Mouse (Mus musculus) embryonic facial prominence, embryonic 12.5 days (tissue): ENCODE measurements around the gene Ache. TPM values are rescaled to one million over a fixed set of nuclear protein-coding genes. Genes with fewer than 3 reads are reported as not detected.

ENCODE experiments used
- ATAC-seq: fragments of 200-750 bp; cut with Nextera tagmentation; 2 replicates; pipeline ENCODE4 v1.8.0; 2017; ENCODE audit not compliant: insufficient number of reproducible peaks, insufficient read depth, low FRiP score, low TSS enrichment
- H3K27ac ChIP-seq: fragments of 300-500 bp; sonication (generic); 2 replicates; pipeline ENCODE4 v1.5.1; 2016; ENCODE audit warnings: mild to moderate bottlenecking
- H3K27me3 ChIP-seq: fragments of 300-500 bp; sonication (generic); 2 replicates; pipeline ENCODE4 v1.6.1; 2016; ENCODE audit warnings: mild to moderate bottlenecking, moderate library complexity
- H3K36me3 ChIP-seq: fragments of 300-500 bp; sonication (generic); 2 replicates; pipeline ENCODE4 v1.6.1; 2016; ENCODE audit warnings: mild to moderate bottlenecking
- H3K4me1 ChIP-seq: fragments of 300-500 bp; sonication (generic); 2 replicates; pipeline ENCODE4 v1.6.1; 2016
- H3K4me2 ChIP-seq: fragments of 300-500 bp; sonication (generic); replicated peaks from 2 replicates; pipeline ENCODE4 v1.6.1; 2016; ENCODE audit warnings: mild to moderate bottlenecking, moderate library complexity
- H3K4me3 ChIP-seq: fragments of 300-500 bp; sonication (generic); 2 replicates; pipeline ENCODE4 v1.5.1; 2016; ENCODE audit warnings: mild to moderate bottlenecking
- H3K9ac ChIP-seq: fragments of 300-500 bp; sonication (generic); 2 replicates; pipeline ENCODE4 v1.6.1; 2016; ENCODE audit warnings: mild to moderate bottlenecking, moderate library complexity
- H3K9me3 ChIP-seq: fragments of 300-500 bp; sonication (generic); 2 replicates; pipeline ENCODE4 v1.6.1; 2016; ENCODE audit warnings: mild to moderate bottlenecking, moderate library complexity
- WGBS: fragments of 180-500 bp; shearing (Covaris S2); methylation state at CpG from one replicate; pipeline ENCODE4 v1.1.7; 2016; 5-methylcytosine and 5-hydroxymethylcytosine counted together
- polyA plus RNA-seq: library from polyadenylated mRNA; unstranded; fragments of >200 nt; fragmentation: Nextera tagmentation; extraction: Ambion mirVana; gene quantifications from 2 replicates; pipeline ENCODE4 v1.2.1, GENCODE M21; 2016

Gene Ache
- polyA plus RNA-seq, 1 experiment from 2014 or later: 7.1 TPM

GRCm38 (mm10) chr5:137314193-137315083 is 27.1 kb downstream of the Ache start, which contains the start of gene Trip6:
Gene Trip6, minus strand, starts transcription at chr5:137314404.
- H3K36me3 ChIP-seq: peaks cover 34% of the 10 kb centered on the region
- H3K4me2 ChIP-seq: peak within 1 kb of the TSS; percentile 85
- WGBS: 14% methylated on average over 30 of the region's 30 CpGs
- H3K4me1 ChIP-seq: peaks cover 32% of the 10 kb centered on the region
- H3K4me3 ChIP-seq: peak within 1 kb of the TSS; percentile 72
- ATAC-seq: peak; percentile 94
- H3K27me3 ChIP-seq: no peaks in the 10 kb centered on the region
- H3K9ac ChIP-seq: peak within 1 kb of the TSS; percentile 91
- peak within 1 kb of the TSS; percentile 96 for H3K27ac ChIP-seq
- H3K9me3 ChIP-seq: no peaks in the 10 kb centered on the region

GRCm38 (mm10) chr5:137315084-137315903 is 28.0 kb downstream of the Ache start:
- ATAC-seq: no peak
- Histone ChIP-seq H3K36me3 (peaks cover 32% of the 10 kb centered on the region), H3K9ac (peak overlapping the region; percentile 91; the same call in 1 of the 2 replicates), H3K4me2 (peak overlapping the region; percentile 85), H3K27ac (peak overlapping the region; percentile 96), H3K27me3 (no peaks in the 10 kb centered on the region), H3K4me1 (peaks cover 32% of the 10 kb centered on the region), H3K4me3 (0 out of 2 replicates have a peak overlapping the region, but pooled peaks have one; percentile 72), H3K9me3 (no peaks in the 10 kb centered on the region)
- 43% methylated on average over 30 of the region's 30 CpGs for WGBS

GRCm38 (mm10) chr5:137317361-137317760 is 30.0 kb downstream of the Ache start:
- Histone ChIP-seq H3K9me3 (no peaks in the 10 kb centered on the region), H3K27me3 (no peaks in the 10 kb centered on the region), H3K4me3 (no peak overlapping the region), H3K27ac (no peak overlapping the region), H3K9ac (no peak overlapping the region), H3K36me3 (peaks cover 38% of the 10 kb centered on the region), H3K4me1 (peaks cover 23% of the 10 kb centered on the region), H3K4me2 (no peak overlapping the region)
- ATAC-seq: no peak
- 85% methylated on average over 8 of the region's 8 CpGs for WGBS

GRCm38 (mm10) chr5:137318570-137318969 is 31.3 kb downstream of the Ache start:
- Histone ChIP-seq H3K27me3 (no peaks in the 10 kb centered on the region), H3K27ac (no peak overlapping the region), H3K9me3 (no peaks in the 10 kb centered on the region), H3K36me3 (peaks cover 43% of the 10 kb centered on the region), H3K4me2 (no peak overlapping the region), H3K4me1 (peaks cover 14% of the 10 kb centered on the region), H3K4me3 (no peak overlapping the region), H3K9ac (no peak overlapping the region)
- WGBS: 95% methylated on average over 1 of the region's 1 CpGs
- no peak for ATAC-seq

- H3K36me3 ChIP-seq: peaks cover 57% of the 10 kb centered on the region
- H3K9me3 ChIP-seq: no peaks in the 10 kb centered on the region
- H3K27ac ChIP-seq: no peak overlapping the region
- no peak overlapping the region for H3K4me2 ChIP-seq
- H3K9ac ChIP-seq: no peak overlapping the region
- H3K4me3 ChIP-seq: no peak overlapping the region
- no peaks in the 10 kb centered on the region for H3K4me1 ChIP-seq
- WGBS: 96% methylated on average over 3 of the region's 3 CpGs
- no peaks in the 10 kb centered on the region for H3K27me3 ChIP-seq
- ATAC-seq: no peak
Observed at GRCm38 (mm10) chr5:137320996-137321395, 33.7 kb downstream of the Ache start.

- Histone ChIP-seq H3K4me2 (no peak overlapping the region), H3K27me3 (no peaks in the 10 kb centered on the region), H3K36me3 (peaks cover 14% of the 10 kb centered on the region), H3K4me3 (no peak overlapping the region), H3K9me3 (no peaks in the 10 kb centered on the region), H3K27ac (no peak overlapping the region), H3K4me1 (peaks cover 9% of the 10 kb centered on the region; the same call in 1 of the 2 replicates), H3K9ac (no peak overlapping the region)
- no peak for ATAC-seq
- 88% methylated on average over 7 of the region's 7 CpGs for WGBS
Observed at GRCm38 (mm10) chr5:137330910-137331309, 43.6 kb downstream of the Ache start.

- WGBS: 15% methylated on average over 15 of the region's 15 CpGs
- H3K4me1 ChIP-seq: peaks cover 13% of the 10 kb centered on the region
- peak; percentile 31; the same call in 1 of the 2 replicates for ATAC-seq
- H3K4me3 ChIP-seq: peak overlapping the region; percentile 72
- H3K36me3 ChIP-seq: no peaks in the 10 kb centered on the region; the same call in 1 of the 2 replicates
- H3K27ac ChIP-seq: peak overlapping the region; percentile 60
- no peaks in the 10 kb centered on the region for H3K9me3 ChIP-seq
- peak overlapping the region; percentile 77 for H3K9ac ChIP-seq
- peak overlapping the region; percentile 92 for H3K4me2 ChIP-seq
- H3K27me3 ChIP-seq: no peaks in the 10 kb centered on the region
Observed at GRCm38 (mm10) chr5:137332857-137333511, 45.7 kb downstream of the Ache start.

- peak within 1 kb of the TSS; percentile 77 for H3K9ac ChIP-seq
- H3K36me3 ChIP-seq: no peaks in the 10 kb centered on the region
- H3K27me3 ChIP-seq: no peaks in the 10 kb centered on the region
- ATAC-seq: peak; percentile 84
- H3K4me3 ChIP-seq: peak within 1 kb of the TSS; percentile 72
- peak within 1 kb of the TSS; percentile 92 for H3K4me2 ChIP-seq
- H3K9me3 ChIP-seq: no peaks in the 10 kb centered on the region
- peak within 1 kb of the TSS; percentile 60 for H3K27ac ChIP-seq
- under 1% methylated on average over 41 of the region's 44 CpGs for WGBS
- H3K4me1 ChIP-seq: peaks cover 13% of the 10 kb centered on the region
Observed at GRCm38 (mm10) chr5:137333512-137334174, 46.3 kb downstream of the Ache start, which contains the start of gene Slc12a9. Gene Slc12a9, minus strand, starts transcription at chr5:137333597.

GRCm38 (mm10) chr5:137334317-137334716 is 47.0 kb downstream of the Ache start:
- Histone ChIP-seq H3K9ac (peak overlapping the region; percentile 77; the same call in 1 of the 2 replicates), H3K36me3 (no peaks in the 10 kb centered on the region), H3K4me1 (peaks cover 17% of the 10 kb centered on the region), H3K4me3 (no peak overlapping the region), H3K27me3 (no peaks in the 10 kb centered on the region), H3K4me2 (peak overlapping the region; percentile 92), H3K9me3 (no peaks in the 10 kb centered on the region), H3K27ac (no peak overlapping the region)
- ATAC-seq: no peak
- WGBS: 61% methylated on average over 10 of the region's 10 CpGs

- peaks cover 23% of the 10 kb centered on the region for H3K4me1 ChIP-seq
- H3K27me3 ChIP-seq: no peaks in the 10 kb centered on the region
- no peak overlapping the region for H3K4me2 ChIP-seq
- WGBS: 70% methylated on average over 6 of the region's 6 CpGs
- no peak overlapping the region for H3K27ac ChIP-seq
- H3K9ac ChIP-seq: no peak overlapping the region
- H3K9me3 ChIP-seq: no peaks in the 10 kb centered on the region
- no peak overlapping the region for H3K4me3 ChIP-seq
- no peak for ATAC-seq
- no peaks in the 10 kb centered on the region for H3K36me3 ChIP-seq
Observed at GRCm38 (mm10) chr5:137335066-137335465, 47.7 kb downstream of the Ache start.

- H3K4me1 ChIP-seq: peaks cover 22% of the 10 kb centered on the region
Observed at GRCm38 (mm10) chr5:137337190-137337589, 49.9 kb downstream of the Ache start.

More at GRCm38 (mm10) chr5:137337190-137337589, 49.9 kb downstream of the Ache start:
- no peaks in the 10 kb centered on the region for H3K36me3 ChIP-seq
- no peaks in the 10 kb centered on the region for H3K27me3 ChIP-seq
- no peak overlapping the region for H3K4me3 ChIP-seq
- WGBS: 26% methylated on average over 8 of the region's 8 CpGs
- H3K9me3 ChIP-seq: no peaks in the 10 kb centered on the region
- no peak for ATAC-seq
- no peak overlapping the region for H3K9ac ChIP-seq
- H3K4me2 ChIP-seq: no peak overlapping the region
- no peak overlapping the region for H3K27ac ChIP-seq
